Mouse (Mus musculus) liver, embryonic 13.5 days (tissue): ENCODE results near the gene Rrp9. TPM values are rescaled to one million over a fixed set of nuclear protein-coding genes. Genes with fewer than 3 reads are reported as not detected.

Experiments
- ATAC-seq: fragments of 200-750 bp; cut with Nextera tagmentation; 2 replicates; pipeline ENCODE4 v1.8.0; 2017; ENCODE audit warnings: low read depth, mild to moderate bottlenecking, moderate number of reproducible peaks, moderate library complexity
- DNase-seq: peaks from one replicate; pipeline ENCODE4 v3.0.0; 2022
- H3K27ac ChIP-seq: fragments of 300-500 bp; sonication (generic); 2 replicates; pipeline ENCODE4 v1.5.1; 2015; ENCODE audit warnings: moderate library complexity, mild to moderate bottlenecking, inconsistent platforms
- H3K27me3 ChIP-seq: fragments of 300-500 bp; sonication (generic); 2 replicates; pipeline ENCODE4 v1.6.1; 2015; ENCODE audit warnings: mild to moderate bottlenecking, inconsistent platforms
- H3K36me3 ChIP-seq: fragments of 300-500 bp; sonication (generic); 2 replicates; pipeline ENCODE4 v1.6.1; 2015; ENCODE audit warnings: mild to moderate bottlenecking, inconsistent platforms
- H3K4me1 ChIP-seq: fragments of 300-500 bp; sonication (generic); replicated peaks from 2 replicates; pipeline ENCODE4 v1.6.1; 2015; ENCODE audit warnings: inconsistent platforms
- H3K4me2 ChIP-seq: fragments of 300-500 bp; sonication (generic); 2 replicates; pipeline ENCODE4 v1.6.1; 2015; ENCODE audit warnings: inconsistent platforms, mild to moderate bottlenecking, moderate library complexity
- H3K4me3 ChIP-seq: fragments of 300-500 bp; sonication (generic); replicated peaks from 2 replicates; pipeline ENCODE4 v1.5.1; 2015; ENCODE audit warnings: mild to moderate bottlenecking, inconsistent platforms
- H3K9ac ChIP-seq: fragments of 300-500 bp; sonication (generic); 2 replicates; pipeline ENCODE4 v1.6.1; 2015; ENCODE audit warnings: mild to moderate bottlenecking, inconsistent platforms
- H3K9me3 ChIP-seq: fragments of 300-500 bp; sonication (generic); replicated peaks from 2 replicates; pipeline ENCODE4 v1.6.1; 2016; ENCODE audit warnings: inconsistent platforms
- WGBS: fragments of 180-500 bp; shearing (Covaris S2); methylation state at CpG from one replicate; pipeline ENCODE4 v1.1.7; 2015; ENCODE audit not compliant: insufficient replicate concordance; 5-methylcytosine and 5-hydroxymethylcytosine counted together
- polyA plus RNA-seq: library from polyadenylated mRNA; unstranded; fragments of >200 nt; fragmentation: Nextera tagmentation; extraction: Ambion mirVana; gene quantifications from 2 replicates; pipeline ENCODE4 v1.2.1, GENCODE M21; 2015

Rrp9 gene
- polyA plus RNA-seq, 1 experiment from 2014 or later: 44.2 TPM

DNA sequence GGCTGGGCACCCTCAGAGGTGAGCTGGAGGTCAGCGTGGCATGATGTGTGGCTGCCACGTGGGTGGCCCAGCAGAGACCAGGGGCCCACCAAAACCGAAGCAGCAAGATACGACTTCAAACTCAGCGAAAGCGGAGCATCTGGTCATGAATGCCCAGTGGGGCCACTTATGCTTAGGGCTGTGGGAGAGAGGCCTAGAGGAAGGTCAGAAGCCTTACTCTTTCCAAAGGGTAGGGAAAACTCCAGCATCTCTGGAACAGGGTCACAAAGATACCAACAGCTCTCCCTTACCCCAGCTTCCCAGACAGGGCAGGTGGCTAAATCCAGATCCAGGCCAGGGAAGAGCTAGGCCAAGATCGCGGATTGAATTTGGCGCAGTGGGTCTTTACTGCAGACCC lies 18.6 kb upstream of the Rrp9 start:
- ATAC-seq (no peak), DNase-seq (no peak)
- peaks cover 30% of the 10 kb centered on the region for H3K27me3 ChIP-seq
- peaks cover 9% of the 10 kb centered on the region for H3K36me3 ChIP-seq
- H3K9me3 ChIP-seq: no peaks in the 10 kb centered on the region
- H3K4me1 ChIP-seq: peaks cover 46% of the 10 kb centered on the region
- H3K27ac ChIP-seq: no peak overlapping the region
- WGBS: 72% methylated on average over 9 of the region's 9 CpGs
- H3K4me2 ChIP-seq: no peak overlapping the region
- H3K4me3 ChIP-seq: no peak overlapping the region
- H3K9ac ChIP-seq: no peak overlapping the region

- 76% methylated on average over 5 of the region's 5 CpGs for WGBS
- H3K36me3 ChIP-seq: peaks cover 11% of the 10 kb centered on the region
- no peak for DNase-seq
- H3K4me2 ChIP-seq: no peak overlapping the region
- no peaks in the 10 kb centered on the region for H3K9me3 ChIP-seq
- no peak overlapping the region for H3K27ac ChIP-seq
- ATAC-seq: no peak
- H3K9ac ChIP-seq: no peak overlapping the region
- peaks cover 22% of the 10 kb centered on the region for H3K27me3 ChIP-seq
- H3K4me1 ChIP-seq: peaks cover 39% of the 10 kb centered on the region
- no peak overlapping the region for H3K4me3 ChIP-seq
Measured at GRCm38 (mm10) chr9:106457920-106458319, 17.8 kb upstream of the Rrp9 start.

DNA sequence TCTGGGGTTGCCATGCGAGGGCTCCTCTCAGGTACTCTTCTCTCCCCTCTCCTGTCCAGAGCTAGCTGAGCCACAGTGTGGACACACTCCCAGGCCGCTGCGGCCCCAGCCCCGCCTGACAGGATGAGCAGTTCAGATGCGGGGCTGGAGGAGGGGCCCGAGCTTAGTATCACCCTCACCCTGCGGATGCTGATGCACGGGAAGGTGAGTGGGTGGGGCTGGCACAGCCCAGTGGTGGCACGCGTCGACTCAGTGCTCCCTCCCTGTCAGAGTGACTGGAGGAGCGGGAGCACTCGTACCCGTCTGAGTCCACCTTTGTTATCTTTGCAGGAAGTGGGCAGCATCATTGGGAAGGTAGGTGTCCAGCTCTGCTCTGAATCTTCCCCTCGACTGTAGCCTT lies 15.8 kb upstream of the Rrp9 start:
- Histone ChIP-seq H3K27me3 (peaks cover 22% of the 10 kb centered on the region), H3K9ac (no peak overlapping the region), H3K4me3 (no peak overlapping the region), H3K9me3 (no peaks in the 10 kb centered on the region), H3K4me1 (peaks cover 26% of the 10 kb centered on the region), H3K4me2 (no peak overlapping the region), H3K27ac (no peak overlapping the region), H3K36me3 (peaks cover 11% of the 10 kb centered on the region)
- ATAC-seq (no peak), DNase-seq (no peak)
- WGBS: 75% methylated on average over 15 of the region's 15 CpGs

- H3K9me3 ChIP-seq: no peaks in the 10 kb centered on the region
- H3K9ac ChIP-seq: no peak overlapping the region
- no peak overlapping the region for H3K27ac ChIP-seq
- ATAC-seq: no peak
- H3K4me3 ChIP-seq: no peak overlapping the region
- peaks cover 26% of the 10 kb centered on the region for H3K4me1 ChIP-seq
- WGBS: 77% methylated on average over 18 of the region's 18 CpGs
- peaks cover 11% of the 10 kb centered on the region for H3K36me3 ChIP-seq
- no peak overlapping the region for H3K4me2 ChIP-seq
- H3K27me3 ChIP-seq: peaks cover 25% of the 10 kb centered on the region
- no peak for DNase-seq
Measured at GRCm38 (mm10) chr9:106460401-106461025, 15.2 kb upstream of the Rrp9 start.

GRCm38 (mm10) chr9:106461026-106461415 lies 14.7 kb upstream of the Rrp9 start:
- Histone ChIP-seq H3K27ac (no peak overlapping the region), H3K4me1 (peaks cover 25% of the 10 kb centered on the region), H3K4me3 (no peak overlapping the region), H3K27me3 (peaks cover 30% of the 10 kb centered on the region), H3K9me3 (no peaks in the 10 kb centered on the region), H3K9ac (no peak overlapping the region), H3K36me3 (peaks cover 11% of the 10 kb centered on the region), H3K4me2 (no peak overlapping the region)
- DNase-seq (no peak), ATAC-seq (no peak)
- WGBS: 81% methylated on average over 9 of the region's 9 CpGs

DNA sequence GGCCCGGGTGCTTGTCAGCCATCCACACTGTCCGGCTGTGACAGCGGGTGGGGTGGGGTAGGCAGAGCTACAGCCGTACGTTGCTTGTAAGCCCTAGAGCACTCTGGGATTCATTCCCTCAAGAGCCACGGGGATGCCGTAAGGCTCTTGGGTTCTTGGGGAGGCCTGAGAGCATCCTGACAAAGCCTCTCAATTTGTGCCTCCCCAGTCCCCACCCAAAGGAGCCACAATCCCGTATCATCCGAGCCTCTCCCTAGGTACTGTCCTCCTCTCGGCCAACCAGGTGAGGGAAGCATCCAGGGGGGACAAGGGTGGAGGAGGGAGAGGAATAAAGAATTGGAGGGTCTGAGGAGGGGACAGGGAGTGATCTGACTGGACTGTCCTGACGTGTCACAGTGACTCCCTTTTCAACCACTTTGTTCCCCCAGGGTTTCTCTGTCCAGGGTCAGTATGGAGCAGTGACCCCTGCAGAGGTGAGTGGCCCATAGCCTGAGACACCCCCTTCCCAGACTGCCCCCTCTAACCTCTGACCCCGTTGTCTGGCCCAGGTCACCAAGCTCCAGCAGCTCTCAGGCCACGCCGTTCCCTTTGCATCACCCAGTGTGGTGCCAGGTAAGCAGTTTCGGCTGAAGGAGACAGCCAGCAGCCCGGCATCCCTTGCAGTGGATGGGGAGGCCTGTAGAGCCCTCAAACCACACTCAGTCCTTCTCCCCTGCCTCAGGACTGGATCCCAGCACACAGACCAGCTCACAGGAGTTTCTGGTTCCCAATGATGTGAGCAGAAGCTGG lies 13.9 kb upstream of the Rrp9 start:
- no peak for ATAC-seq
- Histone ChIP-seq H3K9ac (no peak overlapping the region), H3K9me3 (no peaks in the 10 kb centered on the region), H3K27me3 (peaks cover 36% of the 10 kb centered on the region), H3K4me1 (peaks cover 18% of the 10 kb centered on the region), H3K4me2 (no peak overlapping the region), H3K36me3 (peaks cover 11% of the 10 kb centered on the region), H3K4me3 (no peak overlapping the region), H3K27ac (no peak overlapping the region)
- no peak for DNase-seq
- 78% methylated on average over 16 of the region's 16 CpGs for WGBS

DNA sequence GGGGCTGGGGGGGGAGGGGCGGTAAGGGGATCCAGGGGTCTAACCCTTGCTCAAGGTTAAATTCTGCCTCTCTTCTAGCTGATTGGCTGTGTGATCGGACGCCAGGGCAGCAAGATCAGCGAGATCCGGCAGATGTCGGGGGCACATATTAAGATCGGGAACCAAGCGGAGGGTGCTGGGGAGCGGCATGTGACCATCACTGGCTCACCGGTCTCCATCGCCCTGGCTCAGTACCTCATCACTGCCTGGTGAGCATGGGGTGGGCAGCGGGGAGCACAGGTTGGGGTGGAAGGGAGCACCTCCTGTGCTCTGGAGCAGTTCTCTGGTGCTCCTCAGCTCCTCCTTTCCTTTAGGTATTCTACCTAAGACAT lies 13.3 kb upstream of the Rrp9 start:
- Histone ChIP-seq H3K27ac (no peak overlapping the region), H3K4me2 (no peak overlapping the region), H3K4me1 (peaks cover 16% of the 10 kb centered on the region), H3K27me3 (peaks cover 40% of the 10 kb centered on the region), H3K9me3 (no peaks in the 10 kb centered on the region), H3K9ac (no peak overlapping the region), H3K4me3 (no peak overlapping the region), H3K36me3 (peaks cover 11% of the 10 kb centered on the region)
- no peak for DNase-seq
- ATAC-seq: no peak
- 87% methylated on average over 12 of the region's 12 CpGs for WGBS

GRCm38 (mm10) chr9:106463122-106464063 lies 12.4 kb upstream of the Rrp9 start:
- H3K4me1 ChIP-seq: peaks cover 16% of the 10 kb centered on the region
- no peak overlapping the region for H3K4me2 ChIP-seq
- no peak overlapping the region for H3K27ac ChIP-seq
- no peaks in the 10 kb centered on the region for H3K9me3 ChIP-seq
- H3K9ac ChIP-seq: no peak overlapping the region
- peaks cover 11% of the 10 kb centered on the region for H3K36me3 ChIP-seq
- no peak for ATAC-seq
- H3K4me3 ChIP-seq: no peak overlapping the region
- WGBS: 81% methylated on average over 21 of the region's 21 CpGs
- DNase-seq: no peak
- peaks cover 40% of the 10 kb centered on the region for H3K27me3 ChIP-seq

GRCm38 (mm10) chr9:106464751-106465541 lies 10.8 kb upstream of the Rrp9 start:
- peak; percentile 13; the same call in 1 of the 2 replicates for ATAC-seq
- Histone ChIP-seq H3K4me3 (peak overlapping the region; percentile 59), H3K4me1 (peaks cover 20% of the 10 kb centered on the region), H3K9me3 (no peaks in the 10 kb centered on the region), H3K36me3 (peaks cover 10% of the 10 kb centered on the region), H3K9ac (peak overlapping the region; percentile 39; the same call in 1 of the 2 replicates), H3K27ac (no peak overlapping the region), H3K4me2 (peak overlapping the region; percentile 76), H3K27me3 (peaks cover 40% of the 10 kb centered on the region)
- WGBS: 4% methylated on average over 94 of the region's 99 CpGs
- DNase-seq: no peak

DNA sequence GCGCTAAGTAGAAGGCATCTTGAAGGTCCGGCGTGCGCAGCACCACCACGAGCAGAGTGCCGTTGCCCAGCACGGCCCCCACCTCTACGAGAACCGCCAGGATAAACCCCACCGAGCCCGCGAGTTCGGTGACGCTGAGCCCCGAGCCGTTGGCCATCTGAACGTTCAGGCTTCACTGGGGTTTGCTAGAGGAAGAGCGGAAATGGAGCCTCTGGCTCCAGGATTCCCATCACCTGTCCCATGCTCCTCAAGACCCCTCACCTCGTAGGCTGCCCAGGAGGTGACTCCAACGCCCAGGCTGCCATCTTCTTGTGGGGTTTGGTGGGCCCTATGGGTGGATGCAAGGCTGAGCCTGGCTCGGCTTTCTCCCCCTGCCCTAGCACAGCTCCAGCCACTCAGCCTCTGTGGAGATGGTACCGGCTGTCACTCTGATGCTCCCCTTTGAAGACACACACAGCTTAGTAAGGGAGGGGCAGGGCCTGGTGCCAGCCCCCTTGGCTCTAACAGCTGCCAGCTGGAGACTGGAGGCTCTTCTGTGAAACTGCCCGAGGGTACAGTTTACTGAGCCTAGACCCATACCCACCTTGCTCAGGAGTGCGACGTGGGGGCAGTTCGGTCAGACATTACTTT lies 10.1 kb upstream of the Rrp9 start, which contains the start of gene Gpr62:
Gpr62 (minus strand) TSS at position 368 of the 630 bp plus-strand sequence.
- ATAC-seq (no peak), DNase-seq (no peak)
- H3K9ac ChIP-seq: peak within 1 kb of the TSS; percentile 39; the same call in 1 of the 2 replicates
- H3K36me3 ChIP-seq: peaks cover 6% of the 10 kb centered on the region
- H3K27me3 ChIP-seq: peaks cover 40% of the 10 kb centered on the region
- no peak within 1 kb of the TSS for H3K27ac ChIP-seq
- H3K9me3 ChIP-seq: no peaks in the 10 kb centered on the region
- H3K4me2 ChIP-seq: peak within 1 kb of the TSS; percentile 76
- H3K4me1 ChIP-seq: peaks cover 21% of the 10 kb centered on the region
- H3K4me3 ChIP-seq: peak within 1 kb of the TSS; percentile 59
- WGBS: 35% methylated on average over 26 of the region's 26 CpGs
